ENCODE assay signal across 11 mouse cellular contexts in the genomic region with DNA sequence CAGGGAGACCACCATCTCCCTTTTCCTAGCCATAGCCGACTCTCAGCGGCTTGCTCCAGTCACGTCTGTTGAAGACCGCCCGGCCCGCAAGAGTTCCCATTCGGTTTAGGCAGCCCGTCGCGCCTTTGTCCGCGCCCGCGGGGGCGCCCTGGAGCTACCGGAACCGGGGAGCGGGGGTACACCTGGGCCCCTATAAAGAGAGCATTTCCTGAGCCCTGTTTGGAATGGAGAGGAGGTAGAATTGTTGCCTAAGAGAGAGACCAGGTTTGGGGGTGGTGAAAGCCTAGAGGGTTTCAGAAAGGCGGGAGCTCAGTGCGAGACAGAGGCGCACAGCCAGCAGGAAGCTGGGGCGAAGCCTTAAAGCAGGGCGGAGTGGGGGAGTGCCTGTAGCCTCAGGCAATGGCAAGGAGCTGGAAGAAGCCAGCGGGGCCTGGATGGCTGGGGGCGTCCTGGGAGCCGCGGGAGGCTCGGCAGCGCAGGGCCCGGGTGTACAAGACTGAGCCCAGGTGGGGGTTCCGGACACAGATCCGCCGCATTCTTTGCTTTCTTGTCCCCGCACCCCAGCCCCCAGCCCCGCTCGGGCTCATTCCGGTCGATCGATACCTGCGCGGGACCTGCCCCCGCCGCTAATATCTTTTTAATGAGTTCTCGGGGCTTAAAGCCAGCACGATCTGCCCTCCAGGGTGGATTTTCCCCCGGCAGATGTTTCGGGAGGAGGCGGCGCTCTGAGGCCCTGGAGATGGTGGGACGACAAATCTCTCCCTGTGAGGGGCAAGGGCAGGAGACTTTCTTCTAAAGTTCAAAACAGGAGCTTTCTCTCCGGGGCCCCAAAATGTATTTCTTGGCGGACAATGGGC. TPM values are rescaled to one million over a fixed set of nuclear protein-coding genes. Genes with fewer than 3 reads are reported as not detected.
A peak's percentile ranks its signal among the peaks of the same experiment; 100 is the strongest.
DNase-seq lines count a peak whose midpoint lies in the region; ATAC-seq and TF ChIP-seq lines count a peak whose summit lies in the region.
"Had no signal": no experiment of that assay in that cellular context is flagged by ENCODE, and none has a peak within 500 bp of the region (broad histone marks: within the 10 kb centered on the region; RNA-seq: fewer than 3 reads in every experiment).

No protein-coding gene starts in this region.

- peak overlapping the region; percentile 52 for H3K9ac ChIP-seq in ES-Bruce4 (ENCODE audit: low read depth, poor library complexity, severe bottlenecking)
- no peak overlapping the region for H3K9ac ChIP-seq in forebrain, postnatal 0 days
- H3K9ac ChIP-seq in midbrain, embryonic 12.5 days (replicated peaks) = peak overlapping the region; percentile 49

- TF ChIP-seq CTCF in gastrocnemius, adult 2 months (IDR thresholded peaks at IDR 0.05) = no peak
- no peak for TF ChIP-seq CTCF in ES-Bruce4 (IDR thresholded peaks at IDR 0.05; ENCODE audit: low read depth, low read length)
- TF ChIP-seq CTCF in forebrain, postnatal 0 days (IDR thresholded peaks at IDR 0.05; ENCODE audit: low read depth) = no peak

- no peaks in the 10 kb centered on the region for H3K36me3 ChIP-seq in ES-Bruce4 (ENCODE audit: control insufficient read depth, insufficient read depth, low read length, poor library complexity, severe bottlenecking)
- H3K36me3 ChIP-seq in forebrain, postnatal 0 days (ENCODE audit: insufficient read depth) = no peaks in the 10 kb centered on the region
- H3K36me3 ChIP-seq in midbrain, embryonic 12.5 days = no peaks in the 10 kb centered on the region

- intact Hi-C loops in gastrocnemius, adult 2 months (cut with DNase I) = no loop called here
- intact Hi-C loops in gastrocnemius, postnatal 14 days (cut with DNase I; ENCODE audit: low total_unique reads) = no loop called here

- H3K27ac ChIP-seq in gastrocnemius, adult 2 months = no peak overlapping the region
- H3K27ac ChIP-seq in ES-Bruce4 (ENCODE audit: insufficient read depth, low read length) = no peak overlapping the region
- no peak overlapping the region for H3K27ac ChIP-seq in forebrain, postnatal 0 days (ENCODE audit: low read depth, low read length)
- peak overlapping the region; percentile 59 for H3K27ac ChIP-seq in midbrain, embryonic 12.5 days (replicated peaks)

- peak overlapping the region; percentile 33 for H3K4me3 ChIP-seq in gastrocnemius, adult 2 months
- H3K4me3 ChIP-seq in ES-Bruce4 (ENCODE audit: low read depth, low read length) = peak overlapping the region; percentile 32
- H3K4me3 ChIP-seq in forebrain, postnatal 0 days (ENCODE audit: low read depth, low read length) = peak overlapping the region; percentile 23; the same call in 1 of the 2 replicates
- peak overlapping the region; percentile 42 for H3K4me3 ChIP-seq in midbrain, embryonic 12.5 days

- no peak for DNase-seq in gastrocnemius, adult 2 months
- DNase-seq in gastrocnemius, postnatal 14 days = no peak
- no peak for DNase-seq in forebrain, postnatal 0 days
- no peak for DNase-seq in left cerebral cortex, adult 11 months (ENCODE audit: low spot score)
- DNase-seq in MN1 (ENCODE audit: low spot score) = no peak
- DNase-seq: adrenal gland, adult 2 months had no signal

- under 1% methylated on average over 52 of the region's 52 CpGs for WGBS in forebrain, postnatal 0 days
- under 1% methylated on average over 52 of the region's 52 CpGs for WGBS in midbrain, embryonic 12.5 days

- H3K4me2 ChIP-seq in forebrain, postnatal 0 days (ENCODE audit: low read depth) = peak overlapping the region; percentile 37
- H3K4me2 ChIP-seq in midbrain, embryonic 12.5 days (replicated peaks) = peak overlapping the region; percentile 56

- TF ChIP-seq POLR2A in ES-Bruce4 (IDR thresholded peaks at IDR 0.05; ENCODE audit: insufficient read depth, low read length) = no peak

- TF ChIP-seq EP300 in ES-Bruce4 (IDR thresholded peaks at IDR 0.05; ENCODE audit: insufficient read depth, low read depth, low read length) = 0 out of 2 replicates have a peak, but pooled peaks have one; percentile 53

- ATAC-seq in forebrain, postnatal 0 days = 0 out of 2 replicates have a peak, but pooled peaks have one; percentile 9
- ATAC-seq in midbrain, embryonic 12.5 days (ENCODE audit: low FRiP score, low read depth) = no peak
- ATAC-seq in megakaryocyte-erythroid progenitor cell, adult 5-6 weeks (replicated peaks; ENCODE audit: low FRiP score, low TSS enrichment, poor library complexity, severe bottlenecking) = no peak

- H3K4me1 ChIP-seq in ES-Bruce4 (ENCODE audit: control insufficient read depth, insufficient read depth, low read length) = no peaks in the 10 kb centered on the region
- peaks cover 8% of the 10 kb centered on the region for H3K4me1 ChIP-seq in forebrain, postnatal 0 days (ENCODE audit: insufficient read depth)
- H3K4me1 ChIP-seq in midbrain, embryonic 12.5 days = peaks cover 45% of the 10 kb centered on the region

- H3K9me3 ChIP-seq in ES-Bruce4 (replicated peaks; ENCODE audit: control insufficient read depth, insufficient read depth, low read length, poor library complexity, severe bottlenecking) = no peaks in the 10 kb centered on the region
- no peaks in the 10 kb centered on the region for H3K9me3 ChIP-seq in forebrain, postnatal 0 days (ENCODE audit: low read length)
- H3K9me3 ChIP-seq in midbrain, embryonic 12.5 days = no peaks in the 10 kb centered on the region

- H3K27me3 ChIP-seq in ES-Bruce4 (ENCODE audit: control insufficient read depth, insufficient read depth, low read length, poor library complexity, severe bottlenecking) = peaks cover 41% of the 10 kb centered on the region
- peaks cover 73% of the 10 kb centered on the region for H3K27me3 ChIP-seq in forebrain, postnatal 0 days (ENCODE audit: insufficient read depth, low read length)
- H3K27me3 ChIP-seq in midbrain, embryonic 12.5 days = peaks cover 100% of the 10 kb centered on the region

RNA-seq across cellular contexts. Expression of gene Prdm12, which starts 4.3 kb away (rescaled TPM):
- total RNA-seq in gastrocnemius, adult 2 months (2021) = not detected
- not detected for total RNA-seq in gastrocnemius, postnatal 14 days (2021)
- not detected in 2 replicates for polyA plus RNA-seq in ES-Bruce4 (2011; ENCODE audit: insufficient read depth, insufficient read length, low read depth, missing spikeins)
- 0.62 and 2.5 TPM in 2 replicates for total RNA-seq in forebrain, postnatal 0 days (2014; rRNA removed)
- 1.0 and 1.9 TPM in 2 replicates for polyA plus RNA-seq in forebrain, postnatal 0 days (2015; fragmentation: Nextera tagmentation; extraction: Ambion mirVana)
- polyA plus RNA-seq in midbrain, embryonic 12.5 days (2016; fragmentation: Nextera tagmentation; extraction: Ambion mirVana) = 21.0 and 25.5 TPM in 2 replicates
- not detected in 2 replicates for total RNA-seq in megakaryocyte-erythroid progenitor cell, adult 5-6 weeks (2014; fragmentation: Nextera tagmentation)
- not detected in 2 replicates for total RNA-seq in megakaryocyte-erythroid progenitor cell, adult 5-6 weeks (2017)
- total RNA-seq: adrenal gland, adult 2 months; gastrocnemius, adult 18-20 months had no signal
- polyA plus RNA-seq: adrenal gland, adult 2 months; liver, embryonic 16.5 days had no signal

RNA-seq across cellular contexts. Expression of gene Exosc2, which starts 35.0 kb away (rescaled TPM):
- 1 to 10 TPM; 8.1 to 8.3 TPM for total RNA-seq in gastrocnemius, adult 2 months (2021)
- total RNA-seq in gastrocnemius, postnatal 14 days (2021) = 1 to 10 TPM; 7.8 to 8.5 TPM
- polyA plus RNA-seq in ES-Bruce4 (2011; ENCODE audit: insufficient read depth, insufficient read length, low read depth, missing spikeins) = 61.8 and 71.3 TPM in 2 replicates
- total RNA-seq in forebrain, postnatal 0 days (2014; rRNA removed) = 33.4 and 41.9 TPM in 2 replicates
- polyA plus RNA-seq in forebrain, postnatal 0 days (2015; fragmentation: Nextera tagmentation; extraction: Ambion mirVana) = 28.4 and 34.0 TPM in 2 replicates
- polyA plus RNA-seq in midbrain, embryonic 12.5 days (2016; fragmentation: Nextera tagmentation; extraction: Ambion mirVana) = 61.0 and 63.9 TPM in 2 replicates
- total RNA-seq in megakaryocyte-erythroid progenitor cell, adult 5-6 weeks (2014; fragmentation: Nextera tagmentation) = 89.1 and 94.6 TPM in 2 replicates
- total RNA-seq in megakaryocyte-erythroid progenitor cell, adult 5-6 weeks (2017) = 115 and 151 TPM in 2 replicates

RNA-seq across cellular contexts. Expression of gene Abl1, which starts 52.7 kb away (rescaled TPM):
- 10 to 100 TPM; 23.0 to 25.4 TPM for total RNA-seq in gastrocnemius, adult 2 months (2021)
- 10 to 100 TPM; 25.5 to 28.4 TPM for total RNA-seq in gastrocnemius, postnatal 14 days (2021)
- polyA plus RNA-seq in ES-Bruce4 (2011; ENCODE audit: insufficient read depth, insufficient read length, low read depth, missing spikeins) = 42.9 and 44.8 TPM in 2 replicates
- total RNA-seq in forebrain, postnatal 0 days (2014; rRNA removed) = 48.1 and 54.0 TPM in 2 replicates
- 12.4 and 12.5 TPM in 2 replicates for polyA plus RNA-seq in forebrain, postnatal 0 days (2015; fragmentation: Nextera tagmentation; extraction: Ambion mirVana)
- polyA plus RNA-seq in midbrain, embryonic 12.5 days (2016; fragmentation: Nextera tagmentation; extraction: Ambion mirVana) = 44.1 and 47.3 TPM in 2 replicates
- 40.2 and 40.4 TPM in 2 replicates for total RNA-seq in megakaryocyte-erythroid progenitor cell, adult 5-6 weeks (2014; fragmentation: Nextera tagmentation)
- total RNA-seq in megakaryocyte-erythroid progenitor cell, adult 5-6 weeks (2017) = 20.9 and 22.9 TPM in 2 replicates
